Mouse (Mus musculus) left cerebral cortex, adult 18-20 months (tissue): ENCODE results near the gene Golga7b. TPM values are rescaled to one million over a fixed set of nuclear protein-coding genes. Genes with fewer than 3 reads are reported as not detected.

Experiments
- DNase-seq, 2 experiments: peaks; one replicate each; pipeline ENCODE4 v3.0.0; 2021 to 2022; ENCODE audit warnings: low spot score in 2 of 2, mixed read lengths in 1 of 2
- total RNA-seq, 2 experiments: library from RNA; stranded (reverse); gene quantifications; 2 replicates each; pipeline ENCODE4 v1.2.3; 2021

Gene Golga7b
- total RNA-seq, 2 experiments from 2014 or later = 112 to 119 TPM

DNA sequence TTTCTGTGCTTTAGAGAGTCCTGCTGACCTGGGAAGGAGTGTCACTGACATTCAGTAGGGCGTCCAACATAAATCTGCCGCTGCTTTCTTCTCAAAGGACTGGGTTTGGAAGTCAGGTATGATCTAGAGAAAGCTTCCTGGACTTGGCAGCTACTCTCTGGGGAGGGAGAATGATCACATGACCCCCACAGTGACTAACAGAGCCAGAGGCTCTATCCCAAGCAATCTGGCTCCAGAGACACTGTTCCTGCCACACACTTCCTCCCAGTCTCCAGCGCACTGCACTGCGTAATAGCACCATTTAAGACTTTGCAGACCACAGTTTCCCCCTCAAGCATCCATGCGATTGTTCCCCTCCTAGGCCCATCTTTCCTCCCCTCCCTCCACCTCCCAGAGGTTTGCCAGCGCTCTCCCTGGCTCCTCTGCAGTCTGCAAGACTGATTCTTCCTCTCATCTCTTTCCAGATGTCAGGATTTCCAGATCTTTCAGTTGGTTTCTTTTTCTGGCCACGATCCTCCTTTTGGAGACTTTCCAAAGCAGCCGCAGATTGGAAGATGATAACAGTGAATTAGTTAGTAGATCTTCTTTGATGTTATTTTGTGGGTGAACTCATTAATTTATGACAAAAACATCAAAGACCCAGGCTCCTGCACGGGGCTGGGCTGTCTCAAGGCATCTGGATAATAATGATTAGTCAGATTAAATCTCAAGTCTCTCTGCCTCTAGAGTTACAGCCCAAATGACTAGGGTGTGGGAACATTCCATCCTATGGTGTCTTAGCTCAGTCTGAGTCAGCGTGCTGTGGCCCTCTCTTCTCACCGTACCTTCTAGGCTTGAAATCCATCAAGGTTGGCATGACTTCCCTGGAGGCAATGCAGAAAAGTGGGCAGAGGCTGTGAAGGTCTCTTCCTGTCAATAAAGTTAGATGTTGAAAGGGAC lies 2.9 kb downstream of the Golga7b start:
- DNase-seq = no peak

DNA sequence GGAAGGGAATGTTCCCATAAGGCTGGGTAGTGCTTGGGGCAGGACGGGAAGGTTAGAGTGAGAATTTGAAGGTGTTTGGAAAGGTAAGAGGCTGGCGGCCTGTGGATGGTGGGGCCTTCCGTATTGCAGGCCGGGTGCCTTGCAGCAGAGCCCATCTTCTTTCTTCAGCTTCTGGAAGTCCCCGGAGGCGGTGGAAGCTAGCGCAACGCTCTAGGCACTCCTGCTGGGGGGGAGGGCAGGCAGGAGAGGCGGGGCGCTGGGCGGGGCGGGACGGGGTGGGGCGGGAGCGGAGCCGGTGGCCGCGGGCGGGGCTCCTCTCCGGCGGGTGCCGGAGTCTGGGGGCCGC lies 8.0 kb downstream of the Golga7b start:
- DNase-seq = peak in 1 of 2 experiments; percentile 58

GRCm38 (mm10) chr19:42255784-42256610 lies 8.6 kb downstream of the Golga7b start:
- DNase-seq = peak; percentile 48 to 69

GRCm38 (mm10) chr19:42256611-42257240 lies 9.4 kb downstream of the Golga7b start:
- DNase-seq = peak; percentile 46 to 59

- peak in 1 of 2 experiments; percentile 43 for DNase-seq
These were observed 9.9 kb downstream of the Golga7b start for GRCm38 (mm10) chr19:42257241-42257635.

GRCm38 (mm10) chr19:42258031-42258430 lies 10.7 kb downstream of the Golga7b start:
- DNase-seq = peak in 1 of 2 experiments; percentile 34

GRCm38 (mm10) chr19:42258596-42258995 lies 11.2 kb downstream of the Golga7b start:
- DNase-seq = peak; percentile 26 to 47

DNA sequence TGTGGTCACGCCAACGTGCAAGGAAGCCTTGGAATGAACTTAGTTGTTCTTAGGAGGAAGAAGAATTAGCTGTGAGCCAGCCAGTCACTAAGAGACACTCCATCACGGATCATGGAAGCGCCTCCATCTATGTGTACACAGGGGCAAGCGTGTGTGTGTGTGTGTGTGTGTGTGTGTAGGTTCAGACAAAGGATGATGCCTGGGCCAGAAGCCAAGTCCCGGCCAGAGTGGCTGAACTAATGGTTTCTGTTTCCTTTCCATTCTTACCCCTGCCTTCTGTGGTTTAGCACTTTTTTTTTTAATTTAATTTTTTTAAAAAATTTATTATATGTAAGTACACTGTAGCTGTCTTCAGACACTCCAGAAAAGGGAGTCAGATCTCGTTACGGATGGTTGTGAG lies 13.1 kb downstream of the Golga7b start:
- no peak for DNase-seq

- DNase-seq = no peak
These were observed 16.1 kb downstream of the Golga7b start for GRCm38 (mm10) chr19:42263524-42263923.

- no peak for DNase-seq
These were observed 21.0 kb downstream of the Golga7b start for GRCm38 (mm10) chr19:42268337-42268736.

DNA sequence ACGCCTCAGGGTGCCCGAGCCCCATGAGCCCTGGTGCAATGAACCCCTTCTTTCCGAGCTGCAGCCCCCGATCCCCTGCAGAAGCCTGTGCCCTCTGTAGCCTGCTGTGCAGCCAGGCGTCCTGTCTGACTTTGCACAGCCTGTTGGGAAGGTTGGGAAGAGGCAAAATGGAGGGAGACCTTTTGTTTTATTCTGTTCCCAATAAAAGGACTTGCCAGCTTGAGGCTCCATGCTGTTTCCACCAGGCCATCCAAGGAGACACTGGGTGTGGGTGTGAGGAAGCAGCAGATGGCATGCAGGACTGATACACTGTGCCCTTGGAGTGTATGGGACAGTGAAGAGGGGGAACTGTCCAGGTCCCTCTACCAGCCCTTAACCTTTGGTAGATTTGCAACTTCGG lies 22.7 kb downstream of the Golga7b start:
- no peak for DNase-seq

DNA sequence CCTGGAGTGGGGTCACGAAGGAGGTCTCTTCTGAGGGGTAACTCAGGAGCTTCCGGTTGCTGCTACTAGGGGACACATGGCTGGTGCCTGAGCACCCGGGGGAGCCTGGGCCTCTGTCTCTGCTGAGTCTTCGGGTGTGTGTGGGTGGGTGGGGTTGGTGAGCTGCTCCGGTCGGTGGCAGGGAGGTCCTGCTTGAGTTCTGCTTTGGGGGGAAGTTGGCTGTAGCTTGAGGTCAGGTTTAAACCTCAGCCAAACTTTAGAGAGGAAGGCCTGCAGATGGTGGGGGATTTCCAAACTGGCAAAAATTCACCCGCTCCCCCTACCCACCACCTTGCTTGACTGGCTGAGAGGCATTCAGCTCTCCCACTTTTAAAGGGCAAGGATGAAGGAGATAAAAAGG lies 23.8 kb downstream of the Golga7b start:
- DNase-seq = no peak

DNA sequence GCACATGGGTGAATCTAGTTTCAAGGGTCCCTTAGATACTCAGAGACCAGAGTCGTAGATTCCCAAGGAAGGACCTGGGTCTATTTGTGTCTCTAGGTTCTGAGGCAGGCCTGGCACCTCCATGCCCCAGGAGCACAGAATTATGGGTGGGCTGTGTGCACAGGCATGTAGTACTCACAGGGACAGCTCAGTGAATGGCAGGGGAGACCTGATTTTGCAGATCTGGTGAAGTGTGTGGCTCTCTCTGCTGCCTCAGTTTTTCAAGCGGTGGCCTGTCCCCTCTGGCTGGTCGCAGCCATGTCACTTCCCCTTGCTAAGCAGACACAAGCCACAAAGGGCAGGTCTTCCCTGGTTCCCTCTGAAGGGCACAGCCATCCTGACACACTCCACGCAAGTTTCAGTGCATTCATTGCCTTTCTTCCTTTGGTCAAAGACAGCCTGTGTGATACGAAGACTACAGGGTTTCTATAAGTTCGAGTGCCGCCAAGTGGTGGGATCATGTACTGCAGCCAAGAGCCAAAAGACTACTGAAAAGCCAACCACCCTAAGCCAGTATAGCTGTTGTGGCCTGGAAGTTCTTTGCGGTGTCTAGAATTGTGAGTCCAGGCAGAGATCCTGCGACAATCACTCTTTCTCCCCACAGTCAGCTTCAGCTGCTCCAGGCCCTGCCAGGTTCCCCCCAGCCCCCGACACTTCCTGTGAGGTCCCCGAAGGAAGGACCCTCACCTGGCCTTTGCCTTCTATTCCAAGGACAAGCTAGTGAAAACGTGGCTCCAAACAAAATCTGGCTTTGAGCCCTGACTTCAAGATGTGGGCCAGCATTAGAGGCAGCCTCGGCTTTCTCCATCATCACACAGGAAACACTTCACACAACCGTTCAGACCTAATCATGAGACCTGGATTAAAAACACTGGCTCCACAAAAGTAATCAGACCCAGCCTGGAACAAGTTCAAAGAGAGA lies 24.9 kb downstream of the Golga7b start:
- DNase-seq = peak; percentile 89 to 93

DNA sequence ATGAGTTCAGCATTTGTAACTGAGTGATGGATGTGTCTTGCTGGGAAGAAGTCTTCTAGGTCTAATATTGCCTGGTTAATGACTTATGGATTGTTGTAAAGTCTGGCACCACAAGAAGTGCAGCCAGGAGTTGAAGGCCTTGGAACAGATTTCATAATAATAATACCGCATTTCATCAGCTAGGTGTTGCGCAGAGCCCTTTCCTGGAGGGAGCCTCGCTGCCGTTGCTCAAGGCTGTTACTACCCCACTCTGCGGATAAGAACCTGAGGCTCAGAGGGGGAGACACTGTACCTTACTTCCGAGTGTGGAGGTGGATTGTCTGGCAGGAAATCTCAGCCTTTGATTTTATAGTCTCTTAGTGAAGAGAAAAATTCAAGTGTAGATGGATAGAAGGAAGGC lies 29.9 kb downstream of the Golga7b start:
- DNase-seq = no peak

GRCm38 (mm10) chr19:42278461-42278860 lies 31.1 kb downstream of the Golga7b start:
- no peak for DNase-seq

GRCm38 (mm10) chr19:42279611-42280010 lies 32.2 kb downstream of the Golga7b start:
- DNase-seq = no peak

DNA sequence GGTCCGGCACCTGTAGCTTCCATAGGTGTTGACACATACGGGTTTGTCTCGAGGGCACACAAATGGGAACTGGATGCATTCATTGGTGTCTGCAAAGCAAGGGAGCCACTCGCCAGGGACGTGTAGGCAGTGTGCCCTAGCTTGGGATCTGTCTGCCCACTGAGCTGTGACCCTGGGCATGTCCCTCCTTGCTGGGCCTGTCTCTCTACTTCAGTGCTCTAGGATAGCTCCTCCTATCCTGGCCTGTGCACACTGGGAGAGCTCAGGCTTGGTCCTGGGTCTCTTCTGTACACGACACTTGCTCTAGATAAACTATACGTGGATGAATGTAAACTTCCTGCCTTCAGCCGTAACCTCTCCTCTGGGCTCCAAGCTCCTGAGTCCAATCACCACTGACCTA lies 36.8 kb downstream of the Golga7b start:
- no peak for DNase-seq

DNA sequence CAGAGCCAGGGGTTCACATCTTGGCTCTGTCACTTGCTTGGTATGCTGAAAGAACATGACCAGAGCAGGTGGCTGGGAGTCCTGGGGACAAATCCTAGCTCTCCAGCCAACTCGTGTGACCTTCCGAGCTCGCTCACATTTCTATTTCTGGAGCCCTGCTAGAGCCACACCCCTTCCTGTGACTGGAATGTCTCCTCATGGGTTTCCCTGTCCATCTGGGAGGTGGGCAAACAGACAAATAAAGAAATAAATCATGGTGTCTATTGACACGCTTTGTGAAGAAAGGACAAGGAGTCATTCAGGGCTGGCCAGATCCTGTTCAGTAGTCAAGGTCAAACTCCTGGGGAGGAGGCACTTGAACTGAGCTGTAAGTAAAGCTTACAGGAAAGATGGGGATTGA lies 41.0 kb downstream of the Golga7b start:
- DNase-seq = no peak

DNA sequence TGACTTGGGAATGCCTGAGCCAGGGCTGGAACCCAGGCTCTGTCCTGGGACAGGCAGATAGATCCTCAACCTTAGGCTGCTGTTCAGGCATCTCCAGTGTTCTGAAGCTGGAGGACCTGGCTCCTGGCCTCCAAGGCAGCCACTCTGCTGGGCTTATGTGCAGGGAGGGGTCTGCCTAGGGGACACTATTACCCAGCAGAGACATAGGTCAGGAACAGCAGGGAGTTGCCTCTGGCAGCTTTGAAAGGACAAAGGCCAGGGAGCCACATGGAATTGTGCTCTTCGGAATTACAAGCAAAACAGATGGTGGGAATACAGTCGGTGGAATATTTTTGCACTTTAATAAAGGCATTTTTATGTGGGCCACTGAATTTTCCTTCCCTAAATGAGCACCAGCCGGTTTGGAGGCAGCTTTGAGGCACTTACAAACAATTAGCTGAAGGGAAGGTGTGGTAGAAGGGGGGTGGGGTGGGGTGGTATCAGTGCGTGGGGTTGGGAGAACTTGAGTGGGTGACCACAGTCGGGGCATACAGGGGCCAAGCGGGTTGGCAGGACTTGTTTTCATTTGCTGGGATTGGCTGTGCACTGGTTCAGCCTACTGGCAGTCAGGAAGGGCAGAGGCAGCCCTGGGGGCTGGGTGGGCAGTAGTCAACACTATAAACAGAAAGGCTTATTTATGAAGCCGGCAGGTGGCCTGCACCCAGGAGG lies 43.7 kb downstream of the Golga7b start:
- peak; percentile 13 to 46 for DNase-seq

- DNase-seq = no peak
These were observed 44.7 kb downstream of the Golga7b start for GRCm38 (mm10) chr19:42292106-42292505.
